Mouse (Mus musculus) E14TG2a.4 (cell line): Measurements from ENCODE around the gene Syne1.

ENCODE experiments used
- H3K27me3 ChIP-seq: 2 replicates; pipeline ENCODE4 v1.6.1; 2014; ENCODE audit warnings: low read length, control low read depth; ENCODE audit not compliant: insufficient read depth
- H3K36me3 ChIP-seq: 2 replicates; pipeline ENCODE4 v1.6.1; 2014; ENCODE audit warnings: low read length, control low read depth; ENCODE audit not compliant: insufficient read depth
- H3K4me1 ChIP-seq: replicated peaks from 2 replicates; pipeline ENCODE4 v1.6.1; 2014; ENCODE audit warnings: low read depth, low read length, control low read depth
- H3K4me3 ChIP-seq: replicated peaks from 2 replicates; pipeline ENCODE4 v1.5.1; 2014; ENCODE audit warnings: mild to moderate bottlenecking, low read length
- H3K9me3 ChIP-seq: 2 replicates; pipeline ENCODE4 v1.6.1; 2014; ENCODE audit warnings: low read length, control low read depth
- CTCF ChIP-seq: conservative IDR thresholded peaks from 2 replicates; pipeline ENCODE4 v1.5.1; 2014; ENCODE audit warnings: low read length
- NANOG ChIP-seq: IDR thresholded peaks from 2 replicates; pipeline ENCODE4 v1.6.1; 2014; ENCODE audit warnings: borderline replicate concordance, low read length, mixed read lengths
- POU5F1 ChIP-seq: IDR thresholded peaks from 2 replicates; pipeline ENCODE4 v1.6.1; 2014; ENCODE audit warnings: low read length, borderline replicate concordance

The Syne1 gene

GRCm38 (mm10) chr10:5017148-5017547 lies 534.1 kb downstream of the Syne1 start:
- H3K4me1 ChIP-seq: peaks cover 5% of the 10 kb centered on the region; the same call in 1 of the 2 replicates
- no peaks in the 10 kb centered on the region for H3K27me3 ChIP-seq
- TF ChIP-seq CTCF: no peak
- no peak for TF ChIP-seq NANOG
- TF ChIP-seq POU5F1: no peak
- H3K9me3 ChIP-seq: no peaks in the 10 kb centered on the region
- no peak overlapping the region for H3K4me3 ChIP-seq
- H3K36me3 ChIP-seq: no peaks in the 10 kb centered on the region

GRCm38 (mm10) chr10:5014976-5015375 lies 536.3 kb downstream of the Syne1 start:
- no peak overlapping the region for H3K4me3 ChIP-seq
- TF ChIP-seq NANOG (no peak), CTCF (no peak), POU5F1 (no peak)
- no peaks in the 10 kb centered on the region for H3K9me3 ChIP-seq
- peaks cover 5% of the 10 kb centered on the region; the same call in 1 of the 2 replicates for H3K4me1 ChIP-seq
- no peaks in the 10 kb centered on the region for H3K36me3 ChIP-seq
- H3K27me3 ChIP-seq: no peaks in the 10 kb centered on the region

GRCm38 (mm10) chr10:5012004-5012403 lies 539.3 kb downstream of the Syne1 start:
- H3K4me3 ChIP-seq: no peak overlapping the region
- H3K36me3 ChIP-seq: no peaks in the 10 kb centered on the region
- TF ChIP-seq CTCF (no peak), POU5F1 (no peak), NANOG (no peak)
- no peaks in the 10 kb centered on the region for H3K27me3 ChIP-seq
- H3K4me1 ChIP-seq: no peaks in the 10 kb centered on the region
- no peaks in the 10 kb centered on the region for H3K9me3 ChIP-seq

GRCm38 (mm10) chr10:5008795-5009366 lies 542.4 kb downstream of the Syne1 start:
- Histone ChIP-seq H3K9me3 (no peaks in the 10 kb centered on the region), H3K27me3 (no peaks in the 10 kb centered on the region), H3K4me3 (no peak overlapping the region), H3K4me1 (no peaks in the 10 kb centered on the region), H3K36me3 (no peaks in the 10 kb centered on the region)
- TF ChIP-seq NANOG (no peak), CTCF (no peak), POU5F1 (no peak)

GRCm38 (mm10) chr10:4996592-4996991 lies 554.7 kb downstream of the Syne1 start:
- H3K27me3 ChIP-seq: no peaks in the 10 kb centered on the region
- no peak for TF ChIP-seq CTCF
- TF ChIP-seq NANOG: no peak
- no peak for TF ChIP-seq POU5F1
- H3K36me3 ChIP-seq: no peaks in the 10 kb centered on the region
- no peak overlapping the region for H3K4me3 ChIP-seq
- no peaks in the 10 kb centered on the region for H3K9me3 ChIP-seq
- H3K4me1 ChIP-seq: no peaks in the 10 kb centered on the region

- no peaks in the 10 kb centered on the region for H3K4me1 ChIP-seq
- no peaks in the 10 kb centered on the region for H3K27me3 ChIP-seq
- no peak overlapping the region for H3K4me3 ChIP-seq
- no peaks in the 10 kb centered on the region for H3K36me3 ChIP-seq
- no peaks in the 10 kb centered on the region for H3K9me3 ChIP-seq
- TF ChIP-seq NANOG (no peak), CTCF (no peak), POU5F1 (no peak)
Measured at GRCm38 (mm10) chr10:4993802-4994201, 557.5 kb downstream of the Syne1 start.

GRCm38 (mm10) chr10:4983919-4984318 lies 567.4 kb downstream of the Syne1 start:
- TF ChIP-seq CTCF (no peak), NANOG (no peak), POU5F1 (no peak)
- no peaks in the 10 kb centered on the region for H3K4me1 ChIP-seq
- H3K27me3 ChIP-seq: no peaks in the 10 kb centered on the region
- H3K4me3 ChIP-seq: no peak overlapping the region
- no peaks in the 10 kb centered on the region for H3K36me3 ChIP-seq
- H3K9me3 ChIP-seq: no peaks in the 10 kb centered on the region

GRCm38 (mm10) chr10:4977374-4977773 lies 573.9 kb downstream of the Syne1 start:
- Histone ChIP-seq H3K27me3 (no peaks in the 10 kb centered on the region), H3K4me1 (no peaks in the 10 kb centered on the region), H3K9me3 (no peaks in the 10 kb centered on the region), H3K4me3 (no peak overlapping the region), H3K36me3 (no peaks in the 10 kb centered on the region)
- TF ChIP-seq CTCF: no peak
- TF ChIP-seq NANOG: no peak
- TF ChIP-seq POU5F1: no peak

GRCm38 (mm10) chr10:4976557-4976956 lies 574.7 kb downstream of the Syne1 start:
- no peaks in the 10 kb centered on the region for H3K4me1 ChIP-seq
- no peaks in the 10 kb centered on the region for H3K27me3 ChIP-seq
- no peaks in the 10 kb centered on the region for H3K9me3 ChIP-seq
- H3K4me3 ChIP-seq: no peak overlapping the region
- TF ChIP-seq POU5F1 (no peak), NANOG (no peak), CTCF (no peak)
- no peaks in the 10 kb centered on the region for H3K36me3 ChIP-seq
